Mouse (Mus musculus) C2C12 (cell line): ENCODE results near the gene Pard6a. TPM values are rescaled to one million over a fixed set of nuclear protein-coding genes. Genes with fewer than 3 reads are reported as not detected.

Source experiments
- H3K27me3 ChIP-seq: one replicate; pipeline ENCODE4 v1.6.1; 2011; ENCODE audit not compliant: control insufficient read depth, insufficient read depth, insufficient read length
- H3K36me3 ChIP-seq: one replicate; pipeline ENCODE4 v1.6.1; 2011; ENCODE audit not compliant: control insufficient read depth, insufficient read depth
- H3K4me3 ChIP-seq: one replicate; pipeline ENCODE4 v1.5.1; 2011; ENCODE audit warnings: mild to moderate bottlenecking, control low read depth; ENCODE audit not compliant: poor library complexity, insufficient read depth, severe bottlenecking
- H3K79me2 ChIP-seq: one replicate; pipeline ENCODE4 v1.6.1; 2011; ENCODE audit not compliant: control insufficient read depth, insufficient read depth
- H3K79me3 ChIP-seq: one replicate; pipeline ENCODE4 v1.6.1; 2011; ENCODE audit warnings: low read depth, control low read depth
- H3ac ChIP-seq: one replicate; pipeline ENCODE3; 2011; ENCODE audit warnings: low read depth; ENCODE audit not compliant: control insufficient read depth, insufficient read length
- CEBPB ChIP-seq: IDR thresholded peaks from one replicate; pipeline ENCODE4 v1.6.1; 2011; ENCODE audit warnings: low read depth, mild to moderate bottlenecking, control low read depth, moderate library complexity
- CTCF ChIP-seq: IDR thresholded peaks from one replicate; pipeline ENCODE4 v1.5.1; 2011; ENCODE audit not compliant: control insufficient read depth, insufficient read depth, insufficient read length
- FOSL1 ChIP-seq: IDR thresholded peaks from one replicate; pipeline ENCODE4 v1.8.0; 2011; ENCODE audit warnings: mild to moderate bottlenecking, low read length; ENCODE audit not compliant: poor library complexity, insufficient read depth, severe bottlenecking
- MAX ChIP-seq: IDR thresholded peaks from one replicate; pipeline ENCODE4 v1.6.1; 2011; ENCODE audit warnings: mild to moderate bottlenecking, control low read depth
- MYOD1 ChIP-seq: IDR thresholded peaks from one replicate; pipeline ENCODE4 v1.6.1; 2011; ENCODE audit warnings: low read depth; ENCODE audit not compliant: control insufficient read depth, insufficient read length
- MYOG ChIP-seq: IDR thresholded peaks from one replicate; pipeline ENCODE4 v1.6.1; 2011; ENCODE audit not compliant: control insufficient read depth, insufficient read length; ENCODE audit errors: extremely low read depth
- USF1 ChIP-seq: IDR thresholded peaks from one replicate; pipeline ENCODE4 v1.6.1; 2011; ENCODE audit warnings: low read depth, mild to moderate bottlenecking, control low read depth, moderate library complexity
- polyA plus RNA-seq: library from polyadenylated mRNA; unstranded; fragments of >200 nt; fragmentation: generic; extraction: Trizol; gene quantifications from one replicate; pipeline ENCODE4 v1.2.1, GENCODE M21; 2012; ENCODE audit warnings: missing spikeins

The Pard6a gene
- polyA plus RNA-seq, 1 experiment = 16.4 TPM

GRCm38 (mm10) chr8:105697196-105697780 lies 3.7 kb upstream of the Pard6a start:
- no peak overlapping the region for H3K4me3 ChIP-seq

GRCm38 (mm10) chr8:105698734-105699133 lies 2.2 kb upstream of the Pard6a start:
- H3K79me2 ChIP-seq = peaks cover 8% of the 10 kb centered on the region
- no peaks in the 10 kb centered on the region for H3K27me3 ChIP-seq
- TF ChIP-seq MYOG = no peak
- TF ChIP-seq CTCF = no peak
- no peak for TF ChIP-seq USF1
- TF ChIP-seq MYOD1 = no peak
- no peak for TF ChIP-seq CEBPB
- no peak for TF ChIP-seq FOSL1
- TF ChIP-seq MAX = no peak
- H3K4me3 ChIP-seq = no peak overlapping the region
- H3K36me3 ChIP-seq = peaks cover 8% of the 10 kb centered on the region
- H3ac ChIP-seq = no peak overlapping the region
- peaks cover 2% of the 10 kb centered on the region for H3K79me3 ChIP-seq

More at GRCm38 (mm10) chr8:105697196-105697780, 3.7 kb upstream of the Pard6a start:
- H3K36me3 ChIP-seq = peaks cover 8% of the 10 kb centered on the region
- H3K79me2 ChIP-seq = peaks cover 8% of the 10 kb centered on the region
- no peak overlapping the region for H3ac ChIP-seq
- H3K27me3 ChIP-seq = no peaks in the 10 kb centered on the region
- TF ChIP-seq CTCF = no peak
- no peak for TF ChIP-seq MYOG
- no peak for TF ChIP-seq CEBPB
- H3K79me3 ChIP-seq = peaks cover 2% of the 10 kb centered on the region

GRCm38 (mm10) chr8:105699488-105700215 lies 1.3 kb upstream of the Pard6a start:
- Histone ChIP-seq H3ac (no peak overlapping the region), H3K79me2 (peaks cover 8% of the 10 kb centered on the region), H3K36me3 (peaks cover 8% of the 10 kb centered on the region), H3K79me3 (peaks cover 2% of the 10 kb centered on the region), H3K4me3 (no peak overlapping the region), H3K27me3 (no peaks in the 10 kb centered on the region)
- TF ChIP-seq FOSL1 = no peak

GRCm38 (mm10) chr8:105700566-105700965 lies 382 bp upstream of the Pard6a start:
- Histone ChIP-seq H3K36me3 (peaks cover 8% of the 10 kb centered on the region), H3K27me3 (no peaks in the 10 kb centered on the region), H3K79me3 (peaks cover 2% of the 10 kb centered on the region), H3ac (peak overlapping the region; percentile 91), H3K79me2 (peaks cover 8% of the 10 kb centered on the region), H3K4me3 (peak overlapping the region; percentile 79)
- no peak for TF ChIP-seq CTCF
- TF ChIP-seq MYOD1 = no peak
- no peak for TF ChIP-seq MAX
- TF ChIP-seq CEBPB = no peak
- TF ChIP-seq MYOG = no peak
- TF ChIP-seq USF1 = no peak
- TF ChIP-seq FOSL1 = no peak

GRCm38 (mm10) chr8:105702001-105702401 lies 1.1 kb downstream of the Pard6a start:
- Histone ChIP-seq H3K4me3 (no peak overlapping the region), H3K79me2 (peaks cover 22% of the 10 kb centered on the region), H3ac (no peak overlapping the region), H3K79me3 (peaks cover 2% of the 10 kb centered on the region), H3K27me3 (no peaks in the 10 kb centered on the region), H3K36me3 (peaks cover 8% of the 10 kb centered on the region)
- no peak for TF ChIP-seq CEBPB
- no peak for TF ChIP-seq MAX
- TF ChIP-seq USF1 = no peak
- no peak for TF ChIP-seq MYOD1
- TF ChIP-seq FOSL1 = no peak
- no peak for TF ChIP-seq CTCF
- TF ChIP-seq MYOG = no peak

GRCm38 (mm10) chr8:105702731-105703415 lies 1.9 kb downstream of the Pard6a start:
- Histone ChIP-seq H3ac (no peak overlapping the region), H3K4me3 (no peak overlapping the region), H3K79me2 (peaks cover 30% of the 10 kb centered on the region), H3K27me3 (no peaks in the 10 kb centered on the region), H3K36me3 (peaks cover 8% of the 10 kb centered on the region), H3K79me3 (peaks cover 3% of the 10 kb centered on the region)
- TF ChIP-seq FOSL1 = no peak
- no peak for TF ChIP-seq CEBPB
- TF ChIP-seq USF1 = no peak
- no peak for TF ChIP-seq MAX
- no peak for TF ChIP-seq MYOG
- TF ChIP-seq MYOD1 = no peak
- no peak for TF ChIP-seq CTCF
